Mouse (Mus musculus) gonadal fat pad, adult 2 months (tissue): ENCODE measurements around the gene Gsdmc4. TPM values are rescaled to one million over a fixed set of nuclear protein-coding genes. Genes with fewer than 3 reads are reported as not detected.
"Not testable (repeated sequence)": the region's sequence is repeated elsewhere in the genome, so short reads cannot be mapped to it uniquely, and the experiment has no call there.

ENCODE experiments used
- DNase-seq: peaks from one replicate; pipeline ENCODE4 v3.0.0-alpha.2; 2012; ENCODE audit warnings: low read depth
- polyA plus RNA-seq: library from polyadenylated mRNA; depleted of rRNA; stranded (reverse); fragments of >200 nt; gene quantifications from 2 replicates; pipeline ENCODE4 v1.2.3, GENCODE M21; 2012; rRNA removed

The Gsdmc4 gene
- 0.09 TPM in 1 of 2 replicates, not detected in the other for polyA plus RNA-seq

GRCm38 (mm10) chr15:63912197-63912596 lies at the start of gene Gsdmc4:
TSS of gene Gsdmc4 (minus strand) at chr15:63912297.
- DNase-seq: not testable (repeated sequence)

- no peak for DNase-seq
Measured at GRCm38 (mm10) chr15:63960542-63960941, 48.4 kb upstream of the Gsdmc4 start.

- no peak for DNase-seq
Measured at GRCm38 (mm10) chr15:63957553-63957952, 45.5 kb upstream of the Gsdmc4 start.

- DNase-seq: no peak
Measured at GRCm38 (mm10) chr15:63953256-63953655, 41.2 kb upstream of the Gsdmc4 start.

GRCm38 (mm10) chr15:63941221-63941620 lies 29.1 kb upstream of the Gsdmc4 start:
- DNase-seq: no peak

GRCm38 (mm10) chr15:63932656-63933055 lies 20.6 kb upstream of the Gsdmc4 start:
- no peak for DNase-seq

GRCm38 (mm10) chr15:63931404-63931803 lies 19.3 kb upstream of the Gsdmc4 start:
- DNase-seq: no peak

GRCm38 (mm10) chr15:63930107-63931041 lies 18.3 kb upstream of the Gsdmc4 start:
- DNase-seq: no peak

- no peak for DNase-seq
Measured at GRCm38 (mm10) chr15:63926201-63926600, 14.1 kb upstream of the Gsdmc4 start.

GRCm38 (mm10) chr15:63924484-63924883 lies 12.4 kb upstream of the Gsdmc4 start:
- no peak for DNase-seq

- DNase-seq: not testable (repeated sequence)
Measured at GRCm38 (mm10) chr15:63921618-63922017, 9.5 kb upstream of the Gsdmc4 start.

GRCm38 (mm10) chr15:63919728-63920127 lies 7.6 kb upstream of the Gsdmc4 start:
- DNase-seq: not testable (repeated sequence)

- DNase-seq: not testable (repeated sequence)
Measured at GRCm38 (mm10) chr15:63916584-63916983, 4.5 kb upstream of the Gsdmc4 start.

GRCm38 (mm10) chr15:63909896-63910295 lies 2.2 kb downstream of the Gsdmc4 start:
- DNase-seq: not testable (repeated sequence)

- DNase-seq: not testable (repeated sequence)
Measured at GRCm38 (mm10) chr15:63895560-63896353, 16.3 kb downstream of the Gsdmc4 start.

GRCm38 (mm10) chr15:63888440-63888839 lies 23.7 kb downstream of the Gsdmc4 start:
- DNase-seq: not testable (repeated sequence)

GRCm38 (mm10) chr15:63887949-63888348 lies 24.1 kb downstream of the Gsdmc4 start:
- DNase-seq: not testable (repeated sequence)

- DNase-seq: not testable (repeated sequence)
Measured at GRCm38 (mm10) chr15:63878458-63878857, 33.6 kb downstream of the Gsdmc4 start, which contains the start of gene Gsdmc3. TSS of gene Gsdmc3 (minus strand) at chr15:63878558.

GRCm38 (mm10) chr15:63876160-63876559 lies 35.9 kb downstream of the Gsdmc4 start:
- DNase-seq: not testable (repeated sequence)

GRCm38 (mm10) chr15:63861965-63862364 lies 50.1 kb downstream of the Gsdmc4 start:
- DNase-seq: not testable (repeated sequence)
